ENCODE assay signal across 10 mouse cellular contexts in genomic region chr5:38881728-38882620, GRCm38 (mm10). TPM values are rescaled to one million over a fixed set of nuclear protein-coding genes. Genes with fewer than 3 reads are reported as not detected.
A peak's percentile ranks its signal among the peaks of the same experiment; 100 is the strongest.
DNase-seq lines count a peak whose midpoint lies in the region; ATAC-seq and TF ChIP-seq lines count a peak whose summit lies in the region.
"Had no signal": no experiment of that assay in that cellular context is flagged by ENCODE, and none has a peak within 500 bp of the region (broad histone marks: within the 10 kb centered on the region; RNA-seq: fewer than 3 reads in every experiment).

No protein-coding gene starts in this region.

- no peak overlapping the region for H3K4me3 ChIP-seq in kidney, adult 2 months (ENCODE audit: insufficient read depth, low read depth, low read length)
- H3K4me3 ChIP-seq in embryonic facial prominence, embryonic 14.5 days (ENCODE audit: low read depth, low read length) = no peak overlapping the region
- H3K4me3 ChIP-seq in limb, embryonic 15.5 days = no peak overlapping the region
- H3K4me3 ChIP-seq: embryonic facial prominence, embryonic 12.5 days had no signal

- ATAC-seq in embryonic facial prominence, embryonic 14.5 days (ENCODE audit: low read depth) = peak; percentile 73
- ATAC-seq in limb, embryonic 15.5 days (ENCODE audit: insufficient number of reproducible peaks, low FRiP score, low TSS enrichment, low read depth) = no peak
- ATAC-seq in megakaryocyte progenitor cell, adult 5-6 weeks (replicated peaks; ENCODE audit: poor library complexity) = no peak

- peak; percentile 5 for DNase-seq in kidney, adult 2 months
- DNase-seq in kidney, adult 9 months = no peak
- DNase-seq in brain, embryonic 18.5 days (ENCODE audit: low read depth, low spot score) = peak; percentile 65
- DNase-seq in embryonic facial prominence, embryonic 14.5 days (ENCODE audit: low spot score) = peak; percentile 83
- no peak for DNase-seq in urinary bladder, adult 2 months (ENCODE audit: low spot score)
- no peak for DNase-seq in adrenal gland, adult (ENCODE audit: inconsistent age in 2 of 2, low spot score in 1 of 2)

- no peak overlapping the region for H3K4me2 ChIP-seq in embryonic facial prominence, embryonic 14.5 days (ENCODE audit: low read depth, low read length)
- H3K4me2 ChIP-seq in limb, embryonic 15.5 days = no peak overlapping the region
- H3K4me2 ChIP-seq: embryonic facial prominence, embryonic 12.5 days had no signal

- H3K9me3 ChIP-seq in embryonic facial prominence, embryonic 14.5 days (ENCODE audit: control insufficient read depth, low read length) = no peaks in the 10 kb centered on the region
- H3K9me3 ChIP-seq in limb, embryonic 15.5 days = no peaks in the 10 kb centered on the region
- H3K9me3 ChIP-seq: embryonic facial prominence, embryonic 12.5 days had no signal

- no peaks in the 10 kb centered on the region for H3K27me3 ChIP-seq in kidney, adult 2 months (replicated peaks; ENCODE audit: control insufficient read depth, insufficient read depth, low read length)
- no peaks in the 10 kb centered on the region for H3K27me3 ChIP-seq in embryonic facial prominence, embryonic 14.5 days (replicated peaks; ENCODE audit: control insufficient read depth, insufficient read depth, low read length)
- H3K27me3 ChIP-seq in limb, embryonic 15.5 days = no peaks in the 10 kb centered on the region
- H3K27me3 ChIP-seq: embryonic facial prominence, embryonic 12.5 days had no signal

- H3K9ac ChIP-seq in embryonic facial prominence, embryonic 14.5 days (ENCODE audit: low read depth, low read length) = no peak overlapping the region
- H3K9ac ChIP-seq in limb, embryonic 15.5 days = no peak overlapping the region
- H3K9ac ChIP-seq: embryonic facial prominence, embryonic 12.5 days had no signal

- no peaks in the 10 kb centered on the region for H3K4me1 ChIP-seq in kidney, adult 2 months (ENCODE audit: control insufficient read depth, insufficient read depth, low read length)
- peaks cover 10% of the 10 kb centered on the region for H3K4me1 ChIP-seq in embryonic facial prominence, embryonic 14.5 days (ENCODE audit: control insufficient read depth, insufficient read depth, low read length)
- peaks cover 4% of the 10 kb centered on the region; the same call in 1 of the 2 replicates for H3K4me1 ChIP-seq in limb, embryonic 15.5 days
- H3K4me1 ChIP-seq: embryonic facial prominence, embryonic 12.5 days had no signal

- no peak overlapping the region for H3K27ac ChIP-seq in kidney, adult 2 months (ENCODE audit: insufficient read depth, low read depth, low read length)
- H3K27ac ChIP-seq in embryonic facial prominence, embryonic 14.5 days (replicated peaks; ENCODE audit: low read depth, low read length) = peak overlapping the region; percentile 46
- H3K27ac ChIP-seq in limb, embryonic 15.5 days = 0 out of 2 replicates have a peak overlapping the region, but pooled peaks have one; percentile 17
- H3K27ac ChIP-seq: embryonic facial prominence, embryonic 12.5 days had no signal

- no peak for TF ChIP-seq POLR2A in kidney, adult 2 months (IDR thresholded peaks at IDR 0.05; ENCODE audit: low read depth, low read length)

- no peak for TF ChIP-seq CTCF in kidney, adult 2 months (conservative IDR thresholded peaks at IDR 0.05; ENCODE audit: insufficient read depth, insufficient read length, low read depth, low read length)

- H3K36me3 ChIP-seq in kidney, adult 2 months (ENCODE audit: control insufficient read depth, insufficient read depth, low read length) = no peaks in the 10 kb centered on the region
- H3K36me3 ChIP-seq in embryonic facial prominence, embryonic 14.5 days (ENCODE audit: control insufficient read depth, insufficient read depth, low read length) = no peaks in the 10 kb centered on the region
- H3K36me3 ChIP-seq in limb, embryonic 15.5 days = no peaks in the 10 kb centered on the region
- H3K36me3 ChIP-seq: embryonic facial prominence, embryonic 12.5 days had no signal

- WGBS in kidney, adult 2 months = 46% methylated on average over 4 of the region's 4 CpGs
- 24% methylated on average over 4 of the region's 4 CpGs for WGBS in embryonic facial prominence, embryonic 14.5 days
- 37% methylated on average over 4 of the region's 4 CpGs for WGBS in limb, embryonic 15.5 days

RNA-seq across cellular contexts. Expression of gene Clnk, which starts 5.4 kb away (rescaled TPM):
- polyA plus RNA-seq in kidney, adult 2 months (2012; rRNA removed) = 0.61 and 0.70 TPM in 2 replicates
- polyA plus RNA-seq in embryonic facial prominence, embryonic 14.5 days (2014; fragmentation: Nextera tagmentation; extraction: Ambion mirVana) = 0.17 TPM in 1 of 2 replicates, not detected in the other
- polyA plus RNA-seq in limb, embryonic 15.5 days (2015; fragmentation: Nextera tagmentation; extraction: Ambion mirVana) = 0.10 and 0.31 TPM in 2 replicates
- 0.17 and 0.22 TPM in 2 replicates for polyA plus RNA-seq in urinary bladder, adult 2 months (2012; rRNA removed)
- 1.2 and 2.6 TPM in 2 replicates for total RNA-seq in megakaryocyte progenitor cell, adult 5-6 weeks (2015)
- total RNA-seq in megakaryocyte progenitor cell, adult 5-6 weeks (2017) = 2.4 TPM in 1 of 2 replicates, not detected in the other
- total RNA-seq: MEL had no signal

Comparison
In these comparisons a context has a peak if more than half of its experiments do, and no peak if none do; other contexts are left out.
1. DNase-seq: peak in kidney, adult 2 months (single experiment), brain, embryonic 18.5 days (single experiment) and embryonic facial prominence, embryonic 14.5 days (single experiment); none in kidney, adult 9 months (single experiment), urinary bladder, adult 2 months (single experiment) and adrenal gland, adult (0 of 2).